Mouse (Mus musculus): ENCODE measurements at regions not wholly inside any gene's neighbourhood (a gene's known extent, or its start where the extent isn't known, plus 50 kb on each side); places are given as distances from the start of the nearest gene placed in this dataset.
A peak's percentile ranks its signal among the peaks of the same experiment; 100 is the strongest.

DNA sequence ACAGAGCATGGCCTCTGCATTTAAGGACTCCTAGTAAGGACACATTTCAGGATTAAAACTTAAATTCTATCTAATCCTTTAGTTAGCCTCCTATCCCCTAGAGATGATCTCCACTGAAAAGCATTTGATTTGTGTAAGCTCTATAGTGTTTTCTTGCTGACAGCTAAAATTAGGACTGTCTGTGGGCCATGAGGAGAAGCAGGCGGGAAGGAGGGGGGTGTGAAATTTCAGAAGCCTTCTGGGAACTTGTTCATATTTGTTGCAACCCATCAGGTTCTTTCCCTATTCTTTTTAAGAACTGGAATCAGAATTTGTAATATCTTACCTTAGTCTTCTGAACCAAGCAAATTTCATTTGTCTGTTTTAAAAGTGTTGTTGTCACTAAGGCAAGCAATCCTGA is 114.7 kb upstream of the Sp4 start:
- no peaks in the 10 kb centered on the region for H3K4me1 ChIP-seq (ENCODE audit: control insufficient read depth in 1 of 2, insufficient read depth in 2 of 2, low read length in 2 of 2)
- no peak for DNase-seq (ENCODE audit: low read depth, low spot score)
- no peaks in the 10 kb centered on the region for H3K9me3 ChIP-seq (replicated peaks; ENCODE audit: insufficient read depth, low read length)
- H3K36me3 ChIP-seq (ENCODE audit: control insufficient read depth in 1 of 2, insufficient read depth in 2 of 2, low read length in 2 of 2), result no peaks in the 10 kb centered on the region
- no peak overlapping the region for H3K9ac ChIP-seq (ENCODE audit: control insufficient read depth, low read depth, low read length, poor library complexity, severe bottlenecking)
- no peaks in the 10 kb centered on the region for H3K27me3 ChIP-seq (ENCODE audit: control insufficient read depth in 1 of 2, insufficient read depth in 2 of 2, low read length in 2 of 2)
- TF ChIP-seq TBP (IDR thresholded peaks at IDR 0.05; ENCODE audit: low read depth, low read length), result no peak
- no peak for TF ChIP-seq POLR2A (IDR thresholded peaks at IDR 0.05; ENCODE audit: control insufficient read depth in 1 of 2, insufficient read depth in 1 of 2, low read depth in 1 of 2, low read length in 2 of 2, poor library complexity in 1 of 2)
- TF ChIP-seq MYB (IDR thresholded peaks at IDR 0.05; ENCODE audit: low read depth, low read length), result no peak
- TF ChIP-seq ELF1 (IDR thresholded peaks at IDR 0.05; ENCODE audit: low read depth, low read length), result no peak
- no peak for TF ChIP-seq USF1 (IDR thresholded peaks at IDR 0.05; ENCODE audit: low read depth, low read length)
- TF ChIP-seq GABPA (IDR thresholded peaks at IDR 0.05; ENCODE audit: low read depth, low read length), result no peak
- no peak for TF ChIP-seq RCOR1 (IDR thresholded peaks at IDR 0.05; ENCODE audit: low read depth, low read length)
- TF ChIP-seq ETS1 (IDR thresholded peaks at IDR 0.05; ENCODE audit: low read depth, low read length), result no peak
- no peak for TF ChIP-seq SMC3 (IDR thresholded peaks at IDR 0.05; ENCODE audit: low read depth, low read length)
- TF ChIP-seq HCFC1 (IDR thresholded peaks at IDR 0.05; ENCODE audit: low read depth, low read length), result no peak
- TF ChIP-seq ZNF384 (IDR thresholded peaks at IDR 0.05; ENCODE audit: low read depth, low read length), result no peak
- TF ChIP-seq UBTF (IDR thresholded peaks at IDR 0.05; ENCODE audit: borderline replicate concordance, insufficient read depth, low read depth, low read length), result no peak
- TF ChIP-seq ZKSCAN1 (IDR thresholded peaks at IDR 0.05; ENCODE audit: low read depth, low read length), result no peak
- no peak for TF ChIP-seq TAL1 (IDR thresholded peaks at IDR 0.05; ENCODE audit: low read length)
- no peak for TF ChIP-seq MXI1 (IDR thresholded peaks at IDR 0.05; ENCODE audit: low read depth, low read length)
- TF ChIP-seq BHLHE40 (IDR thresholded peaks at IDR 0.05; ENCODE audit: borderline replicate concordance, low read depth, low read length), result no peak
- no peak for TF ChIP-seq MAX (IDR thresholded peaks at IDR 0.05; ENCODE audit: low read length)
- no peak for TF ChIP-seq ZMIZ1 (IDR thresholded peaks at IDR 0.05; ENCODE audit: low read depth, low read length)
- no peak for TF ChIP-seq USF2 (IDR thresholded peaks at IDR 0.05; ENCODE audit: borderline replicate concordance in 1 of 2, insufficient read depth in 1 of 2, low read depth in 1 of 2, low read length in 2 of 2)
- no peak overlapping the region for H3K27ac ChIP-seq (ENCODE audit: control insufficient read depth, low read depth, low read length)
- no peaks in the 10 kb centered on the region for H3K79me2 ChIP-seq (ENCODE audit: control insufficient read depth, insufficient read depth, low read length, poor library complexity)
- no peak overlapping the region for H3K4me3 ChIP-seq (ENCODE audit: control insufficient read depth in 1 of 2, insufficient read depth in 1 of 2, low read depth in 2 of 2, low read length in 2 of 2)

DNA sequence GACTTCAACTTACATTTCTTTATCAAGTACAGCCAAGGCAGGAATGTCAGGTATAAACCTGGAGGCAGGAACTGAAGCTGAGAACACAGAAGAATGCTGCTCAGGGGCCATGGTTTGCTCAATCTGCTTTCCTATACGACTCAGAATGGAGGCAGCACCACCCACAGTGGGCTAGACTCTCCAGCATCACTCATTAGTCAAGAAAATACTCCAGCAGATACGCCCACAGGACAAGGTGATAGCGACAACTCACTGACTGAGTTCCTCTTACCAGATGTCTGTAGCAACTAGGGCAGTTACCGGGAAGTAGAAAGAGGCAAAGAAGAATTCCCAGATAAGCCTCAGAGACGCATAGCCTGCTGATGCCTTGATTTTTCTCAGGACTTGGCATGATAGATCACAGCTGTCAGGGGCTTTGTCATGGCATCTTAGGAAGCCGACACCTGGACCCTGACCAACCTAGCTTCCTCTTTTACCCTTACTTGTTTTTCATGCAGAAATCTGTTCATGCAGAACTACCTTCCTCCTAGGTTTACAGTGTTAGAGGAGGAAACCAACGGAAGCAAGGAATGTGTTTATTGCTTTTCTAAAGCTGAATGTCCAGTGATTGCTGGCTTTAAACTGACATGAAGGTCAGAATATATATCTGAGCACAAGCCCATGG is 110.7 kb upstream of the Sp4 start:
- Histone ChIP-seq H3K4me1 (ENCODE audit: control insufficient read depth in 1 of 2, insufficient read depth in 2 of 2, low read length in 2 of 2) (no peaks in the 10 kb centered on the region), H3K27me3 (ENCODE audit: control insufficient read depth in 1 of 2, insufficient read depth in 2 of 2, low read length in 2 of 2) (no peaks in the 10 kb centered on the region), H3K4me3 (ENCODE audit: control insufficient read depth in 1 of 2, insufficient read depth in 1 of 2, low read depth in 2 of 2, low read length in 2 of 2) (no peak overlapping the region), H3K9ac (ENCODE audit: control insufficient read depth, low read depth, low read length, poor library complexity, severe bottlenecking) (no peak overlapping the region), H3K79me2 (ENCODE audit: control insufficient read depth, insufficient read depth, low read length, poor library complexity) (no peaks in the 10 kb centered on the region), H3K27ac (ENCODE audit: control insufficient read depth, low read depth, low read length) (no peak overlapping the region), H3K36me3 (ENCODE audit: control insufficient read depth in 1 of 2, insufficient read depth in 2 of 2, low read length in 2 of 2) (no peaks in the 10 kb centered on the region), H3K9me3 (replicated peaks; ENCODE audit: insufficient read depth, low read length) (no peaks in the 10 kb centered on the region)
- no peak for TF ChIP-seq NELFE (IDR thresholded peaks at IDR 0.05; ENCODE audit: low read depth, low read length)
- no peak for TF ChIP-seq POLR2AphosphoS2 (IDR thresholded peaks at IDR 0.05; ENCODE audit: low read length)
- no peak for TF ChIP-seq E2F4 (IDR thresholded peaks at IDR 0.05; ENCODE audit: borderline replicate concordance, low read depth, low read length)
- TF ChIP-seq ETS1 (IDR thresholded peaks at IDR 0.05; ENCODE audit: low read depth, low read length), result no peak
- TF ChIP-seq TBP (IDR thresholded peaks at IDR 0.05; ENCODE audit: low read depth, low read length), result no peak
- no peak for TF ChIP-seq CTCF (IDR thresholded peaks at IDR 0.05 in 2 of 3, conservative IDR thresholded peaks at IDR 0.05 in 1 of 3; ENCODE audit: control insufficient read depth in 1 of 3, insufficient read depth in 1 of 3, low read depth in 2 of 3, low read length in 3 of 3, poor library complexity in 1 of 3, severe bottlenecking in 1 of 3)
- no peak for TF ChIP-seq ZMIZ1 (IDR thresholded peaks at IDR 0.05; ENCODE audit: low read depth, low read length)
- no peak for TF ChIP-seq MAX (IDR thresholded peaks at IDR 0.05; ENCODE audit: low read length)
- TF ChIP-seq POLR2A (IDR thresholded peaks at IDR 0.05; ENCODE audit: control insufficient read depth in 1 of 2, insufficient read depth in 1 of 2, low read depth in 1 of 2, low read length in 2 of 2, poor library complexity in 1 of 2), result no peak
- TF ChIP-seq USF1 (IDR thresholded peaks at IDR 0.05; ENCODE audit: low read depth, low read length), result no peak
- TF ChIP-seq RCOR1 (IDR thresholded peaks at IDR 0.05; ENCODE audit: low read depth, low read length), result no peak
- DNase-seq (ENCODE audit: low read depth, low spot score), result peak; percentile 4
